Mouse (Mus musculus): ENCODE data around the gene Cep295. TPM values are rescaled to one million over a fixed set of nuclear protein-coding genes. Genes with fewer than 3 reads are reported as not detected.
A peak's percentile ranks its signal among the peaks of the same experiment; 100 is the strongest.
"Not testable (repeated sequence)": the region's sequence is repeated elsewhere in the genome, so short reads cannot be mapped to it uniquely, and the experiment has no call there.

The Cep295 gene
- polyA plus RNA-seq, 1 experiment = 76.7 TPM

GRCm38 (mm10) chr9:15305503-15306397, 51.8 kb downstream of the Cep295 start, which contains the start of gene Taf1d:
Gene Taf1d (plus strand): TSS chr9:15306214.
- H3K27ac ChIP-seq (ENCODE audit: insufficient read depth, low read length) = peak within 1 kb of the TSS; percentile 73
- peaks cover 40% of the 10 kb centered on the region for H3K36me3 ChIP-seq (ENCODE audit: control insufficient read depth, insufficient read depth, low read length, poor library complexity, severe bottlenecking)
- peak within 1 kb of the TSS; percentile 92 for H3K9ac ChIP-seq (ENCODE audit: low read depth, poor library complexity, severe bottlenecking)
- H3K27me3 ChIP-seq (ENCODE audit: control insufficient read depth, insufficient read depth, low read length, poor library complexity, severe bottlenecking) = no peaks in the 10 kb centered on the region
- TF ChIP-seq POLR2A (IDR thresholded peaks at IDR 0.05; ENCODE audit: insufficient read depth, low read length) = peak; percentile 85
- TF ChIP-seq EP300 (IDR thresholded peaks at IDR 0.05; ENCODE audit: insufficient read depth, low read depth, low read length) = no peak
- TF ChIP-seq CTCF (IDR thresholded peaks at IDR 0.05; ENCODE audit: low read depth, low read length) = no peak
- no peaks in the 10 kb centered on the region for H3K9me3 ChIP-seq (replicated peaks; ENCODE audit: control insufficient read depth, insufficient read depth, low read length, poor library complexity, severe bottlenecking)
- H3K4me1 ChIP-seq (ENCODE audit: control insufficient read depth, insufficient read depth, low read length) = no peaks in the 10 kb centered on the region
- H3K4me3 ChIP-seq (ENCODE audit: low read depth, low read length) = peak within 1 kb of the TSS; percentile 96

- H3K36me3 ChIP-seq (ENCODE audit: control insufficient read depth, insufficient read depth, low read length, poor library complexity, severe bottlenecking) = peaks cover 12% of the 10 kb centered on the region
- TF ChIP-seq CTCF (IDR thresholded peaks at IDR 0.05; ENCODE audit: low read depth, low read length) (no peak), EP300 (IDR thresholded peaks at IDR 0.05; ENCODE audit: insufficient read depth, low read depth, low read length) (no peak), POLR2A (IDR thresholded peaks at IDR 0.05; ENCODE audit: insufficient read depth, low read length) (no peak)
- no peaks in the 10 kb centered on the region for H3K4me1 ChIP-seq (ENCODE audit: control insufficient read depth, insufficient read depth, low read length)
- H3K4me3 ChIP-seq (ENCODE audit: low read depth, low read length) = no peak overlapping the region
- H3K27ac ChIP-seq (ENCODE audit: insufficient read depth, low read length) = 0 out of 2 replicates have a peak overlapping the region, but pooled peaks have one; percentile 17
- no peak overlapping the region for H3K9ac ChIP-seq (ENCODE audit: low read depth, poor library complexity, severe bottlenecking)
- H3K9me3 ChIP-seq (replicated peaks; ENCODE audit: control insufficient read depth, insufficient read depth, low read length, poor library complexity, severe bottlenecking) = no peaks in the 10 kb centered on the region
- no peaks in the 10 kb centered on the region for H3K27me3 ChIP-seq (ENCODE audit: control insufficient read depth, insufficient read depth, low read length, poor library complexity, severe bottlenecking)
Observed at GRCm38 (mm10) chr9:15302881-15303280, 54.7 kb downstream of the Cep295 start.

GRCm38 (mm10) chr9:15302006-15302405, 55.6 kb downstream of the Cep295 start:
- not testable (repeated sequence) for H3K27me3 ChIP-seq (ENCODE audit: control insufficient read depth, insufficient read depth, low read length, poor library complexity, severe bottlenecking); H3K4me3 ChIP-seq (ENCODE audit: low read depth, low read length); H3K9me3 ChIP-seq (replicated peaks; ENCODE audit: control insufficient read depth, insufficient read depth, low read length, poor library complexity, severe bottlenecking); H3K36me3 ChIP-seq (ENCODE audit: control insufficient read depth, insufficient read depth, low read length, poor library complexity, severe bottlenecking); H3K4me1 ChIP-seq (ENCODE audit: control insufficient read depth, insufficient read depth, low read length); H3K9ac ChIP-seq (ENCODE audit: low read depth, poor library complexity, severe bottlenecking); H3K27ac ChIP-seq (ENCODE audit: insufficient read depth, low read length)

GRCm38 (mm10) chr9:15301399-15301798, 56.2 kb downstream of the Cep295 start:
- H3K9me3 ChIP-seq (replicated peaks; ENCODE audit: control insufficient read depth, insufficient read depth, low read length, poor library complexity, severe bottlenecking) = no peaks in the 10 kb centered on the region
- no peak for TF ChIP-seq CTCF (IDR thresholded peaks at IDR 0.05; ENCODE audit: low read depth, low read length)
- no peak for TF ChIP-seq POLR2A (IDR thresholded peaks at IDR 0.05; ENCODE audit: insufficient read depth, low read length)
- no peak for TF ChIP-seq EP300 (IDR thresholded peaks at IDR 0.05; ENCODE audit: insufficient read depth, low read depth, low read length)
- no peak overlapping the region for H3K27ac ChIP-seq (ENCODE audit: insufficient read depth, low read length)
- no peaks in the 10 kb centered on the region for H3K4me1 ChIP-seq (ENCODE audit: control insufficient read depth, insufficient read depth, low read length)
- H3K36me3 ChIP-seq (ENCODE audit: control insufficient read depth, insufficient read depth, low read length, poor library complexity, severe bottlenecking) = no peaks in the 10 kb centered on the region
- H3K4me3 ChIP-seq (ENCODE audit: low read depth, low read length) = no peak overlapping the region
- H3K9ac ChIP-seq (ENCODE audit: low read depth, poor library complexity, severe bottlenecking) = no peak overlapping the region
- no peaks in the 10 kb centered on the region for H3K27me3 ChIP-seq (ENCODE audit: control insufficient read depth, insufficient read depth, low read length, poor library complexity, severe bottlenecking)

- Histone ChIP-seq H3K9ac (ENCODE audit: low read depth, poor library complexity, severe bottlenecking) (no peak overlapping the region), H3K36me3 (ENCODE audit: control insufficient read depth, insufficient read depth, low read length, poor library complexity, severe bottlenecking) (no peaks in the 10 kb centered on the region; the same call in 1 of the 2 replicates), H3K27me3 (ENCODE audit: control insufficient read depth, insufficient read depth, low read length, poor library complexity, severe bottlenecking) (no peaks in the 10 kb centered on the region), H3K4me1 (ENCODE audit: control insufficient read depth, insufficient read depth, low read length) (no peaks in the 10 kb centered on the region), H3K9me3 (replicated peaks; ENCODE audit: control insufficient read depth, insufficient read depth, low read length, poor library complexity, severe bottlenecking) (no peaks in the 10 kb centered on the region), H3K4me3 (ENCODE audit: low read depth, low read length) (no peak overlapping the region), H3K27ac (ENCODE audit: insufficient read depth, low read length) (no peak overlapping the region)
- no peak for TF ChIP-seq POLR2A (IDR thresholded peaks at IDR 0.05; ENCODE audit: insufficient read depth, low read length)
- no peak for TF ChIP-seq EP300 (IDR thresholded peaks at IDR 0.05; ENCODE audit: insufficient read depth, low read depth, low read length)
- no peak for TF ChIP-seq CTCF (IDR thresholded peaks at IDR 0.05; ENCODE audit: low read depth, low read length)
Observed at GRCm38 (mm10) chr9:15300056-15300455, 57.5 kb downstream of the Cep295 start.

GRCm38 (mm10) chr9:15298451-15298850, 59.1 kb downstream of the Cep295 start:
- Histone ChIP-seq H3K27me3 (ENCODE audit: control insufficient read depth, insufficient read depth, low read length, poor library complexity, severe bottlenecking) (no peaks in the 10 kb centered on the region), H3K9ac (ENCODE audit: low read depth, poor library complexity, severe bottlenecking) (no peak overlapping the region), H3K9me3 (replicated peaks; ENCODE audit: control insufficient read depth, insufficient read depth, low read length, poor library complexity, severe bottlenecking) (no peaks in the 10 kb centered on the region), H3K36me3 (ENCODE audit: control insufficient read depth, insufficient read depth, low read length, poor library complexity, severe bottlenecking) (no peaks in the 10 kb centered on the region; the same call in 1 of the 2 replicates), H3K27ac (ENCODE audit: insufficient read depth, low read length) (no peak overlapping the region), H3K4me3 (ENCODE audit: low read depth, low read length) (no peak overlapping the region), H3K4me1 (ENCODE audit: control insufficient read depth, insufficient read depth, low read length) (no peaks in the 10 kb centered on the region)
- no peak for TF ChIP-seq EP300 (IDR thresholded peaks at IDR 0.05; ENCODE audit: insufficient read depth, low read depth, low read length)
- TF ChIP-seq CTCF (IDR thresholded peaks at IDR 0.05; ENCODE audit: low read depth, low read length) = no peak
- no peak for TF ChIP-seq POLR2A (IDR thresholded peaks at IDR 0.05; ENCODE audit: insufficient read depth, low read length)
